Mouse (Mus musculus): ENCODE measurements around the gene Pecam1. TPM values are rescaled to one million over a fixed set of nuclear protein-coding genes. Genes with fewer than 3 reads are reported as not detected.

Pecam1 gene
- total and polyA plus RNA-seq, 3 experiments: 18.4 to 22.3 (median 19.2) TPM

DNA sequence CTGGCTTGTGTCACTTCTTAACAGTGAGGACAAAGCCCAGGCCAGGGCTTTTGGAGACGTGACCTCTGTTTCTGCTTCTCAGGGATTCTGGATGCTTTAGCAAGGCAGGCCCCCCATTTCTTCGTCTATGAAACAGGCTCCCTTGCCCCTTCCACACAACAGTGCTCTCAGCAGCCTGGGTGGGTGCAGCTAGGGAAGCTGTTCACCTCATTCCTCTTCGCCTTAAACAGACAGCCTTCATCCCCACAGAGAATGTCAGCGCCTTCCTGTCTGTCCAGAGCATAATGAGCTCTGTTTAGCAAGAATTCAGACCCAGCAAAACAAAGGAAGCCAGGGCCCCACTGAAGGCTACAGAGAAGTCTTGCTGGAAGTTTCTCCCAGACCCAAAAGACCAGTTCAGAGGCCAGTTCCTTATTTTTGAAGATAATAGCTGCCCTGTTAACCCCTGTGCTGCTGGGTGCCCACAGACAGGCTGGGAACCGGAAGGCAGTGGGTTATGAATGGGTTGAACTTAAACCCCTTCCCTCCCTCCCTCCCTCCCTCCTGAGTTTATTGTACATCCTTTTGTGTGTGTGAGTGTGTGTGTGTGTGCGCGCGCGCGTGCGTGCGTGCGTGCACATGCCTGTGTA, 89.9 kb downstream of the Pecam1 start:
- in situ Hi-C loops (cut with MboI; ENCODE audit: low pct_ligation_motif_present, low pct_unique_long_range_greater_than_20kb, low sequenced_read_pairs) (no loop called here), dilution Hi-C loops (cut with MboI; ENCODE audit: extremely low pct_ligation_motif_present, extremely low pct_unique_long_range_greater_than_20kb, low sequenced_read_pairs) (no loop called here)
- no peak overlapping the region for H3K27ac ChIP-seq (ENCODE audit: insufficient read depth, low read depth)
- H3K4me1 ChIP-seq (ENCODE audit: control insufficient read depth in 1 of 2, insufficient read depth in 2 of 2): peaks cover 14 to 78% of the 10 kb centered on the region in 2 experiments
- no peaks in the 10 kb centered on the region for H3K27me3 ChIP-seq (replicated peaks)
- no peak overlapping the region for H3K4me2 ChIP-seq (ENCODE audit: insufficient read depth, low read depth, poor library complexity, severe bottlenecking)
- H3K9me3 ChIP-seq (replicated peaks; ENCODE audit: low read length): no peaks in the 10 kb centered on the region
- no peak for TF ChIP-seq USF2 (conservative IDR thresholded peaks at IDR 0.05; ENCODE audit: low read depth, low read length)
- TF ChIP-seq IRF4 (IDR thresholded peaks at IDR 0.05; ENCODE audit: low read depth, low read length): no peak
- no peak overlapping the region for H3K4me3 ChIP-seq (replicated peaks in 1 of 3; ENCODE audit: low read depth in 2 of 3, low read length in 2 of 3, poor library complexity in 1 of 3)
- no peaks in the 10 kb centered on the region for H3K79me2 ChIP-seq (replicated peaks; ENCODE audit: control insufficient read depth, extremely low read depth, insufficient read depth, poor library complexity, severe bottlenecking)
- DNase-seq (ENCODE audit: extremely low read depth): no peak
- H3K36me3 ChIP-seq (replicated peaks in 1 of 2; ENCODE audit: control insufficient read depth in 1 of 2, insufficient read depth in 1 of 2, low read length in 1 of 2): peaks cover 7 to 31% of the 10 kb centered on the region in 2 experiments
- H3K9ac ChIP-seq (ENCODE audit: insufficient read depth, low read depth): no peak overlapping the region

DNA sequence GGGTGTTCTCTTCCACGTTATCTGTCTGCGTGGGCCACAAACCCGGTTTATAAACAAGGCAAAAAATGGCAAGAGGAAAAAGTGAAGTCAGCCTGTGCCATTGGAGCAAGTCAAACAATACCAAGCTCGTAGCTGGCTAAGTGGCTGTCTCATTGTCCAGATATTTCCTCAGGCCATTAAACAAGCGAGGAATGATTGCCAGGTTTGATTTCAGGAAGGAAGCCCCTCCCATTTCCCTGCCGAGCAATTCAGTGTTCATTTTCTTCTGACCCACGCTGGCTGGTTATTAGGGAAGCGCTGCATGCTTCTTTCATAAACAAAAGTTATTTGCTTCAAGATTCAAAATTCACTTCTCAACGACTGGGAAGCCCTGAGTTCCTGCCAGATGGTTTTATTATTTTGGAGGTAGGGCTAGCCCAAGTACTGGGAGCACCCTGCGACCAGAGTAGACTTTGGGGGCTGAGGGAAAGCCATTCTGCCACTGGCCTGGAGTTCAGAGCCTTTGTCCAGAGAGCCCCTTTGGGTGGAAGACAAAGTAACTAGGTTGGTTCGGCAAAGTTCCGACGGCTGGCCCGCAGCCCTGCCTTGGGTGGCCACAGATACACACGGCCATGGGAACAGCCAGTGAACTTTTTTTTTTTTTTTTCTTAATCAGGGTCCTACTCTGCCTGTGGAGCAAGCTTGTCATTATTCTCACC, 90.7 kb downstream of the Pecam1 start:
- Histone ChIP-seq H3K27ac (ENCODE audit: insufficient read depth, low read depth) (no peak overlapping the region), H3K9me3 (replicated peaks; ENCODE audit: low read length) (no peaks in the 10 kb centered on the region), H3K27me3 (replicated peaks) (no peaks in the 10 kb centered on the region), H3K9ac (ENCODE audit: insufficient read depth, low read depth) (no peak overlapping the region), H3K4me1 (ENCODE audit: control insufficient read depth in 1 of 2, insufficient read depth in 2 of 2) (peaks cover 11 to 72% of the 10 kb centered on the region in 2 experiments), H3K36me3 (replicated peaks in 1 of 2; ENCODE audit: control insufficient read depth in 1 of 2, insufficient read depth in 1 of 2, low read length in 1 of 2) (peaks cover 7 to 38% of the 10 kb centered on the region in 2 experiments), H3K79me2 (replicated peaks; ENCODE audit: control insufficient read depth, extremely low read depth, insufficient read depth, poor library complexity, severe bottlenecking) (no peaks in the 10 kb centered on the region), H3K4me3 (replicated peaks in 1 of 3; ENCODE audit: low read depth in 2 of 3, low read length in 2 of 3, poor library complexity in 1 of 3) (no peak overlapping the region), H3K4me2 (ENCODE audit: insufficient read depth, low read depth, poor library complexity, severe bottlenecking) (no peak overlapping the region)
- TF ChIP-seq MAFK (IDR thresholded peaks at IDR 0.05; ENCODE audit: insufficient replicate concordance, low read length) (no peak), MEF2A (IDR thresholded peaks at IDR 0.05; ENCODE audit: borderline replicate concordance, low read depth, low read length) (no peak), KAT2A (IDR thresholded peaks at IDR 0.05; ENCODE audit: insufficient replicate concordance, low read length) (no peak), ZNF384 (IDR thresholded peaks at IDR 0.05; ENCODE audit: low read depth, low read length) (no peak), ZC3H11A (IDR thresholded peaks at IDR 0.05; ENCODE audit: low read depth, low read length) (no peak), POLR2A (IDR thresholded peaks at IDR 0.05; ENCODE audit: low read depth, low read length) (no peak), ETS1 (conservative IDR thresholded peaks at IDR 0.05; ENCODE audit: low read depth, low read length) (no peak), RAD21 (IDR thresholded peaks at IDR 0.05; ENCODE audit: low read depth, low read length) (no peak), USF2 (conservative IDR thresholded peaks at IDR 0.05; ENCODE audit: low read depth, low read length) (no peak), MAZ (IDR thresholded peaks at IDR 0.05; ENCODE audit: low read depth, low read length) (no peak), CHD1 (IDR thresholded peaks at IDR 0.05; ENCODE audit: low read depth, low read length) (no peak), ELF1 (IDR thresholded peaks at IDR 0.05; ENCODE audit: low read depth, low read length) (no peak), TCF12 (IDR thresholded peaks at IDR 0.05; ENCODE audit: low read depth, low read length) (no peak)
- dilution Hi-C loops (cut with MboI; ENCODE audit: extremely low pct_ligation_motif_present, extremely low pct_unique_long_range_greater_than_20kb, low sequenced_read_pairs): no loop called here
- in situ Hi-C loops (cut with MboI; ENCODE audit: low pct_ligation_motif_present, low pct_unique_long_range_greater_than_20kb, low sequenced_read_pairs): no loop called here
- no peak for DNase-seq (ENCODE audit: extremely low read depth)

Data from CH12.LX (cell line).